8 mouse cellular contexts compared by ENCODE assay signal in the genomic region with DNA sequence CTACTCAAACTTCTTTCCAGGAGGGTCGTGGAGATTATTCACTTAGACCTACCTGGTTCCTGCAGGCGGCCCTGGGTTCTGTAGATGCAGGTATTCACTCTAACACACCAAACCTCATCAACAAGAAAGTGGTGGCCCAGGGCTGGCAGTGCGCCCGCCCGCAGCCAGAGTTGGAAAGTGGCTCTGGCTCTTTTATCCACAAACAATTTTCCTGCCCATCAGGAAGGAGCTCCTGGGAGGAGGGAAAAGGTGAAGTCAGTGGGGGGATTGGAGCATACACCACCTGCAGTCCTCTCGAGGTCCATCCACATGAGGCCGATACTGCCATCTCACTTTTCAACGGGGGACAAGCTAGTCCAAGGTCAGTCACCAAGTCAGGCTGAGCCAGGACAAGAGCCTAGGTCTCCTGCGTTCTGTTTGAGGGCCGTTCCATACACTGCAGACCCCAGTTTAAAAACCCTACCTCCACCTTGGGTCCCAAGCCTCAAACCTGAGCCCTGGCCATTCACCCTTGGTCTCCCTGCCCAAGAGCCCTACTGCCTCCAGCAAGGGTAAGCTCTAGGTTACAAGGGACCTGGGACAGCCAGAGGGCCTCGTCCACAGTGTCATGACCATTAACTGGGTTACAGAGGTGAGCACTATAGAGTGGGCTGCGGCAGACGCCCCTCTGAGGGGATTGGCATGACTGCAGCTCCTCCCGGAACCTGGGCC. TPM values are rescaled to one million over a fixed set of nuclear protein-coding genes. Genes with fewer than 3 reads are reported as not detected.
DNase-seq lines count a peak whose midpoint lies in the region; ATAC-seq and TF ChIP-seq lines count a peak whose summit lies in the region.

No protein-coding gene starts in this region.

- TF ChIP-seq CTCF in spleen, adult 2 months (IDR thresholded peaks at IDR 0.05; ENCODE audit: extremely low read depth, insufficient read depth, insufficient read length, insufficient replicate concordance): no peak
- no peak for TF ChIP-seq CTCF in kidney, postnatal 0 days (IDR thresholded peaks at IDR 0.05; ENCODE audit: low read depth)

- no peak; the same call in 1 of the 2 replicates for ATAC-seq in embryonic facial prominence, embryonic 11.5 days (replicated peaks; ENCODE audit: insufficient number of reproducible peaks, low FRiP score, low TSS enrichment, low read depth)
- ATAC-seq in kidney, postnatal 0 days (replicated peaks; ENCODE audit: low FRiP score, low read depth): peak; percentile 25
- no peak; the same call in 1 of the 2 replicates for ATAC-seq in neural tube, embryonic 13.5 days (ENCODE audit: low read depth)
- ATAC-seq in activated CD4-positive, CD25-positive, alpha-beta regulatory T cell, adult 4 months: no peak

- intact Hi-C loops in left cerebral cortex, postnatal 25 days (cut with DNase I): no loop called here

- H3K27ac ChIP-seq in spleen, adult 2 months (ENCODE audit: insufficient read depth, low read length): peak overlapping the region; percentile 53; the same call in 1 of the 2 replicates
- no peak overlapping the region for H3K27ac ChIP-seq in embryonic facial prominence, embryonic 11.5 days (replicated peaks; ENCODE audit: low read depth, low read length)
- peak overlapping the region; percentile 83 for H3K27ac ChIP-seq in kidney, postnatal 0 days
- H3K27ac ChIP-seq in neural tube, embryonic 13.5 days (replicated peaks): no peak overlapping the region

- H3K4me3 ChIP-seq in spleen, adult 2 months (ENCODE audit: extremely low read depth, insufficient read depth, insufficient read length): peak overlapping the region; percentile 92
- peak overlapping the region; percentile 85 for H3K4me3 ChIP-seq in embryonic facial prominence, embryonic 11.5 days (ENCODE audit: low read depth, low read length)
- peak overlapping the region; percentile 66 for H3K4me3 ChIP-seq in kidney, postnatal 0 days (replicated peaks; ENCODE audit: low read depth, low read length)
- H3K4me3 ChIP-seq in neural tube, embryonic 13.5 days: peak overlapping the region; percentile 83

- no peak for DNase-seq in spleen, adult 2 months (ENCODE audit: low read depth in 1 of 2, low spot score in 2 of 2)
- no peak for DNase-seq in spleen, postnatal 36 days (ENCODE audit: low spot score in 2 of 2)
- no peak for DNase-seq in embryonic facial prominence, embryonic 11.5 days (ENCODE audit: low spot score)
- no peak for DNase-seq in kidney, postnatal 0 days (ENCODE audit: low spot score)
- DNase-seq in ovary, postnatal 36 days (ENCODE audit: low spot score): no peak
- DNase-seq in left cerebral cortex, postnatal 25 days (ENCODE audit: low spot score in 2 of 2): no peak

- 0 out of 2 replicates have a peak, but pooled peaks cover 4% of the 10 kb centered on the region for H3K36me3 ChIP-seq in spleen, adult 2 months (ENCODE audit: control insufficient read depth, insufficient read depth, low read length)
- peaks cover 7% of the 10 kb centered on the region for H3K36me3 ChIP-seq in embryonic facial prominence, embryonic 11.5 days (replicated peaks; ENCODE audit: control insufficient read depth, insufficient read depth, low read depth, low read length)
- 0 out of 2 replicates have a peak, but pooled peaks cover 3% of the 10 kb centered on the region for H3K36me3 ChIP-seq in kidney, postnatal 0 days (ENCODE audit: insufficient read depth, low read length)
- H3K36me3 ChIP-seq in neural tube, embryonic 13.5 days: peaks cover 31% of the 10 kb centered on the region

- peak overlapping the region; percentile 82 for H3K9ac ChIP-seq in embryonic facial prominence, embryonic 11.5 days (replicated peaks; ENCODE audit: low read length)
- peak overlapping the region; percentile 87 for H3K9ac ChIP-seq in kidney, postnatal 0 days (ENCODE audit: low read depth, low read length)
- peak overlapping the region; percentile 89 for H3K9ac ChIP-seq in neural tube, embryonic 13.5 days

- no peaks in the 10 kb centered on the region for H3K9me3 ChIP-seq in embryonic facial prominence, embryonic 11.5 days (replicated peaks; ENCODE audit: control insufficient read depth, low read length)
- no peaks in the 10 kb centered on the region for H3K9me3 ChIP-seq in kidney, postnatal 0 days (replicated peaks; ENCODE audit: low read length)
- H3K9me3 ChIP-seq in neural tube, embryonic 13.5 days: no peaks in the 10 kb centered on the region

- 54% methylated on average over 14 of the region's 14 CpGs for WGBS in spleen, adult 2 months
- WGBS in embryonic facial prominence, embryonic 11.5 days: 46% methylated on average over 14 of the region's 14 CpGs
- 39% methylated on average over 14 of the region's 14 CpGs for WGBS in kidney, postnatal 0 days
- WGBS in neural tube, embryonic 13.5 days: 42% methylated on average over 14 of the region's 14 CpGs

- TF ChIP-seq POLR2A in spleen, adult 2 months (IDR thresholded peaks at IDR 0.05; ENCODE audit: low read depth, low read length): no peak

- peaks cover 6% of the 10 kb centered on the region for H3K4me1 ChIP-seq in spleen, adult 2 months (ENCODE audit: control insufficient read depth, insufficient read depth, insufficient read length)
- H3K4me1 ChIP-seq in embryonic facial prominence, embryonic 11.5 days (ENCODE audit: control insufficient read depth, insufficient read depth, low read length): no peaks in the 10 kb centered on the region
- H3K4me1 ChIP-seq in kidney, postnatal 0 days (replicated peaks; ENCODE audit: insufficient read depth, low read length): 0 out of 2 replicates have a peak, but pooled peaks cover 3% of the 10 kb centered on the region
- peaks cover 12% of the 10 kb centered on the region for H3K4me1 ChIP-seq in neural tube, embryonic 13.5 days (replicated peaks)

- H3K4me2 ChIP-seq in embryonic facial prominence, embryonic 11.5 days (ENCODE audit: low read depth, low read length): peak overlapping the region; percentile 98
- H3K4me2 ChIP-seq in kidney, postnatal 0 days (ENCODE audit: low read length): peak overlapping the region; percentile 97
- peak overlapping the region; percentile 95 for H3K4me2 ChIP-seq in neural tube, embryonic 13.5 days

- H3K27me3 ChIP-seq in spleen, adult 2 months (ENCODE audit: control insufficient read depth, insufficient read depth, low read length): no peaks in the 10 kb centered on the region
- no peaks in the 10 kb centered on the region for H3K27me3 ChIP-seq in embryonic facial prominence, embryonic 11.5 days (ENCODE audit: control insufficient read depth, insufficient read depth, low read length)
- H3K27me3 ChIP-seq in kidney, postnatal 0 days (ENCODE audit: insufficient read depth, low read length): no peaks in the 10 kb centered on the region
- H3K27me3 ChIP-seq in neural tube, embryonic 13.5 days: no peaks in the 10 kb centered on the region

RNA-seq across cellular contexts. Expression of gene Ankrd9, which starts 0.8 kb away (rescaled TPM):
- polyA plus RNA-seq in spleen, adult 2 months (2012; rRNA removed): 21.0 and 25.6 TPM in 2 replicates
- polyA plus RNA-seq in embryonic facial prominence, embryonic 11.5 days (2014; fragmentation: Nextera tagmentation; extraction: Ambion mirVana): 9.5 and 11.5 TPM in 2 replicates
- polyA plus RNA-seq in kidney, postnatal 0 days (2015; fragmentation: Nextera tagmentation; extraction: Ambion mirVana): 19.5 and 19.9 TPM in 2 replicates
- 7.2 and 7.8 TPM in 2 replicates for polyA plus RNA-seq in neural tube, embryonic 13.5 days (2015; fragmentation: Nextera tagmentation; extraction: Ambion mirVana)
- polyA plus RNA-seq in activated CD4-positive, CD25-positive, alpha-beta regulatory T cell, adult 4 months (2017; shearing (Covaris generic)): 1 to 10 TPM in 1 of 2 experiments, under 1 TPM in 1; 0.74 to 1.2 TPM
- total RNA-seq in left cerebral cortex, postnatal 25 days (2021): 10 to 100 TPM; 16.2 to 17.9 TPM

Comparison
In these comparisons a context has a peak if more than half of its experiments do, and no peak if none do; other contexts are left out.
1. H3K27ac ChIP-seq: peak in spleen, adult 2 months (single experiment) and kidney, postnatal 0 days (single experiment); none in embryonic facial prominence, embryonic 11.5 days (single experiment) and neural tube, embryonic 13.5 days (single experiment).
2. Peak in every context shown above with its lines, with median percentiles within 50 percentile points of each other: H3K4me3 ChIP-seq, H3K4me2 ChIP-seq and H3K9ac ChIP-seq.